Mouse (Mus musculus) E14TG2a.4 (cell line): ENCODE measurements around the gene Ctbs.
A peak's percentile ranks its signal among the peaks of the same experiment; 100 is the strongest.

Experiments used
- H3K27me3 ChIP-seq: 2 replicates; pipeline ENCODE4 v1.6.1; 2014; ENCODE audit warnings: low read length, control low read depth; ENCODE audit not compliant: insufficient read depth
- H3K36me3 ChIP-seq: 2 replicates; pipeline ENCODE4 v1.6.1; 2014; ENCODE audit warnings: low read length, control low read depth; ENCODE audit not compliant: insufficient read depth
- H3K4me1 ChIP-seq: replicated peaks from 2 replicates; pipeline ENCODE4 v1.6.1; 2014; ENCODE audit warnings: low read depth, low read length, control low read depth
- H3K4me3 ChIP-seq: replicated peaks from 2 replicates; pipeline ENCODE4 v1.5.1; 2014; ENCODE audit warnings: mild to moderate bottlenecking, low read length
- H3K9me3 ChIP-seq: 2 replicates; pipeline ENCODE4 v1.6.1; 2014; ENCODE audit warnings: low read length, control low read depth
- CTCF ChIP-seq: conservative IDR thresholded peaks from 2 replicates; pipeline ENCODE4 v1.5.1; 2014; ENCODE audit warnings: low read length
- NANOG ChIP-seq: IDR thresholded peaks from 2 replicates; pipeline ENCODE4 v1.6.1; 2014; ENCODE audit warnings: borderline replicate concordance, low read length, mixed read lengths
- POU5F1 ChIP-seq: IDR thresholded peaks from 2 replicates; pipeline ENCODE4 v1.6.1; 2014; ENCODE audit warnings: low read length, borderline replicate concordance

The Ctbs gene

DNA sequence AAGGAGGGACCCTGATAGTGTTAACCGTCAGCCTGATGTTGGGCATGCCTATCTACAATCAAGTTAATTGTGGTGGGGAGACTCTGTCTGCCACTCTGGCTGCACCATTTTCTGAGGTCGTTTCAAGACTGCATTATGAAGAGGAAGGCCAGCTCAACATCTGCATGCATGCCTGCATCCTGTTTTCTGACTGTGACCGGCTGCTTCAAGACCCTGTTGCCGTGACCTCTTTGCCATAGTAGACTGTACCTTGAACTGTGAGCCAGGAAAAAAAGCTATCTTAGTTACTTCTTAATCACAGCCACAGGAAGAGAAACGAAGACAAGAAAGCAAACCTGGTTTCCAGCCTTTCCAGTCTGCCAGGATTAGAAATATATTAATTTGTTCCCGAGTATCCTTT lies 626 bp upstream of the Ctbs start:
- no peak for TF ChIP-seq NANOG
- no peak for TF ChIP-seq CTCF
- no peak for TF ChIP-seq POU5F1

DNA sequence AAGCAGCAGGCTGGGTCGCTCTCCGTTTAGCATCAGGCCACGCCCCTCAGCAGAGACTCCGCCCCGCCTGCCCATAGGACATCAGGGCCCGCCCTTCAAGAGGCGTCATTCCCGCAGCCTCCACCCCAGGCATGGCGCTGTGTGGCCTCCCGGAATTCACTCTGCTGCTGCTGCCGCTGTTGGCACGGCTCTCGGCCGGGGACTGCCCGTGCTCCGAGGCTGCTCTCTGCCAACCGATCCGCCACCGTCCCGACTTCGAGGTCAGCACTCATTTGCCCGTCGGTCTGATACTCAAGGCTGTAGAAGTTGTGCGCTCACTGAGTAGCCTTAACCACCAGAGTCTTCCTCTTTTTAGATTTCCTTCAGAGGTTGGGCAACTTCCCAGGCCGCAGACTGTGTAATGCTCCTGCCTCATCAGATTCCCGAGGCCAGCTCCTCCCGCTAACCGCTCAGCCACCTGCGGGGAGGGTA lies 811 bp downstream of the Ctbs start:
- peaks cover 13% of the 10 kb centered on the region for H3K36me3 ChIP-seq
- H3K9me3 ChIP-seq = no peaks in the 10 kb centered on the region
- TF ChIP-seq CTCF = no peak
- TF ChIP-seq NANOG = no peak
- H3K4me1 ChIP-seq = peaks cover 21% of the 10 kb centered on the region
- H3K4me3 ChIP-seq = peak overlapping the region; percentile 84
- no peaks in the 10 kb centered on the region for H3K27me3 ChIP-seq

More for the DNA sequence above, 626 bp upstream of the Ctbs start:
- Histone ChIP-seq H3K4me3 (no peak overlapping the region), H3K9me3 (no peaks in the 10 kb centered on the region), H3K36me3 (no peaks in the 10 kb centered on the region), H3K27me3 (no peaks in the 10 kb centered on the region), H3K4me1 (peaks cover 21% of the 10 kb centered on the region)

DNA sequence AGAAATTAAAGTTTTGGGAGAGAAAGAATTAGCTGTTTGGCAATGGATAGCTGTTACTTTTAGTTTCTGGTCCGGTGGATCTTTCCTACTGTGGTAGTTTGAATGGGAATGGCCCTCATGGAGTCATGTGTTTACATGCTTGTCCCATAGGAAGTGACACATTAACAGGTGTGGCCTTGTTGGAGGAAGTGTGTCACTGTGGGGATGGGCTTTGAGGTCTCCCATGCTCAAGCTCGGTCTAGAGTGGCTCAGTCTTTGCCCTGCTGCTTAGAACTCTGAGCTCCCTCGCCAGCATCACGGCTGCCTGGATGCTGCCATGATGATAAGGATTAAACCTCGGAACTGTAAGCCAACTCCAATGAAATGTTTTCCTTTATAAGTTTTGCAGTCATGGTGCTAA lies 1.8 kb downstream of the Ctbs start:
- Histone ChIP-seq H3K4me3 (peak overlapping the region; percentile 84), H3K36me3 (peaks cover 20% of the 10 kb centered on the region), H3K27me3 (no peaks in the 10 kb centered on the region), H3K4me1 (peaks cover 21% of the 10 kb centered on the region), H3K9me3 (no peaks in the 10 kb centered on the region)
- TF ChIP-seq POU5F1 = no peak
- TF ChIP-seq NANOG = no peak
- TF ChIP-seq CTCF = no peak

DNA sequence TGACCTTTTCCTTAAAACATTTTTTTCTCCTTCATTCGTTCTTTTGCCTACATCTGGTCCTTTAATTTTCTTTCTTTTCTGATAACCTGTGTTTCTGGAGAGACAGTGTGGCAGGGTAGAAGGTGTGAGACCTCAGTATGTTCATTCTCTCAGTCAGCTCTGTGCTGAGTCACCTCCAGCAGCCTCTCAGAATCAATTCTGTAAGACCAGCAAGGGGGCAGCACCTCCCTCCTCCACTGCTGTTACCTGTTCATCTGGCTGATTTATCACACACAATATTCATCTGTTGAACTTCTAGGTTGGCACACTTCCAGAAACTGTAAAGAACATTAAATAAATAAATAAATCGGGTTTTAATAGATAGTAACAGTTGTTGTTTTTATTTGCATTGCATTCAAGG lies 13.3 kb downstream of the Ctbs start:
- Histone ChIP-seq H3K27me3 (no peaks in the 10 kb centered on the region), H3K4me3 (no peak overlapping the region), H3K4me1 (peaks cover 5% of the 10 kb centered on the region; the same call in 1 of the 2 replicates), H3K9me3 (no peaks in the 10 kb centered on the region), H3K36me3 (0 out of 2 replicates have a peak, but pooled peaks cover 4% of the 10 kb centered on the region)
- no peak for TF ChIP-seq NANOG
- TF ChIP-seq POU5F1 = no peak

DNA sequence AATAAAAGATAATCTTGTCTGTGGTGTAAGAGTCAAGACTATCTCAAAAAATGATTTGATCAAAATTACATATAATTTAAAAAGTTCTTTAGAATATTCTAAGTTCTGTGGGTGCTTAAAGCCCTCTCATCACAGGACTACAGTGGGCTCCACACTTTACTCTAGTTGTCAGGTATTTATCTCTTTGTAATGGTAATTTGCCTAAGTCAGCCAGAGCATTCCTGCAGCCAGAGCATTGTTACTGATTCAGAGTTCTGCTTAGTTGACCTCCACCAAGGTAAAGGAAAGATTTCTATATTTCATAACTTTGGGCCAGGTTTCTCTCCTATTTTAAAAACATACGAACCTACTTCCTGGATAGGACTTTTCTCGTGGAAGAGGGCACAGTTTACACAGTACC lies 19.6 kb downstream of the Ctbs start:
- H3K27me3 ChIP-seq = no peaks in the 10 kb centered on the region
- H3K4me1 ChIP-seq = peaks cover 25% of the 10 kb centered on the region
- no peaks in the 10 kb centered on the region for H3K9me3 ChIP-seq
- TF ChIP-seq POU5F1 (no peak), CTCF (no peak), NANOG (no peak)
- no peaks in the 10 kb centered on the region for H3K36me3 ChIP-seq
- H3K4me3 ChIP-seq = no peak overlapping the region

DNA sequence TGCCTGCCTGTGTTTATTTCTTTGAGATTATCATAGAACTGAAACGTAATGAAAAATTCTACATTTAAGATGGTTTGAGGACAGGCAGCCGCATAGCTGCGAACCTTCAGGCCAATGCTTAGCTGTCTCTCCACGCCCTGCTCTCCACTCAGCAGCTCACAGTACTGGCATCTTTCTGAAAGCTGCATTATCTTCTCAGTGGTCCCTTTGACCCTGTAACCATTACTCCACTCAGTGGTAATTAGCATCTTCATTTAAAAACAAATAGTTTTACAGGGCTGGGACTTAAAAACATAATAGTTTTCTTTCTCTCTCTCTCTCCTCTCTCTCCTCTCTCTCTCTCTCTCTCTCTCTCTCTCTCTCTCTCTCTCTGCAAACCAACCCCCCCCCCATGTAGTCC lies 23.1 kb downstream of the Ctbs start:
- Histone ChIP-seq H3K27me3 (no peaks in the 10 kb centered on the region), H3K36me3 (no peaks in the 10 kb centered on the region), H3K9me3 (no peaks in the 10 kb centered on the region), H3K4me1 (peaks cover 25% of the 10 kb centered on the region), H3K4me3 (no peak overlapping the region)
- TF ChIP-seq CTCF = no peak
- TF ChIP-seq POU5F1 = no peak
- TF ChIP-seq NANOG = peak; percentile 60; the same call in 1 of the 2 replicates

DNA sequence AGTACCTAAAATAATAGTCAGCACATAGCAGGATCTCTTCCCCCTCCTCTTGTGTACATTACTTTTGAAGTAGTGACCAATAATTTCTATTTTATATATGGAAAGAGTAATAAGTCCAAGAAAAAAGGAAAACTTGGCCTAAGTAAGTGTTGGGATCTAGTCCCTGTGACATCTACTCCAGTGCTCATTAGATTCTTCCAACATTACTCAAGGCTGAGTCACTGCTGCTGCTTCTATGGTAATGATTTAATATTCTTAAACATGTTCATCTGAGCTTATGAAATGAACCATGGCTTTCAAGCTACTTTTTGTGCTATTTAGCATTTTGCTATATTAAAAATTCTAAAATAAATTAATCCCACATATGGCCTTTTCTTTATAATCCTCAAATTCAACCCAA lies 24.1 kb downstream of the Ctbs start:
- Histone ChIP-seq H3K27me3 (no peaks in the 10 kb centered on the region), H3K9me3 (no peaks in the 10 kb centered on the region), H3K36me3 (no peaks in the 10 kb centered on the region), H3K4me1 (peaks cover 22% of the 10 kb centered on the region), H3K4me3 (no peak overlapping the region)
- no peak for TF ChIP-seq CTCF
- no peak for TF ChIP-seq POU5F1
- no peak for TF ChIP-seq NANOG

DNA sequence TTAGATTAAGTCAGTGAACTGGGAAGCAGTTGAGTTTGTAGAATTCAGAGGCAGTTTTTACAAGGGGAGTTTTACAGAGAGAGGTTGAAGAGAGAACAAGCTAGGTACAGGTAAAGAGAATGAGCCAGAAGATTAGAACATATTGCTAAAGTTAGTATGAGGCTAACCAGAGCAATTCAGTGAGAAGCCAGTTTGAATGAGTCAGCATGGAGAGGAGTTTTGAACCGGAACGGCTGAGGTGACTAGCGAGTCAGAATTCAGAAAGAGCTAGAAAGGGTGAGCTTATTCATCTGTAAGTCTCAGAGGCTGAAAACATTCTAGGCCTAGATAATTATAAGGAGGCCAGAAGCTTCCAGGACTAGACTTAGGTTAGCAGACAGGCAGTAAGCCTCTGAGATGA lies 24.8 kb downstream of the Ctbs start:
- Histone ChIP-seq H3K27me3 (no peaks in the 10 kb centered on the region), H3K9me3 (no peaks in the 10 kb centered on the region), H3K36me3 (no peaks in the 10 kb centered on the region), H3K4me3 (no peak overlapping the region), H3K4me1 (peaks cover 18% of the 10 kb centered on the region)
- TF ChIP-seq CTCF (no peak), POU5F1 (no peak), NANOG (no peak)

DNA sequence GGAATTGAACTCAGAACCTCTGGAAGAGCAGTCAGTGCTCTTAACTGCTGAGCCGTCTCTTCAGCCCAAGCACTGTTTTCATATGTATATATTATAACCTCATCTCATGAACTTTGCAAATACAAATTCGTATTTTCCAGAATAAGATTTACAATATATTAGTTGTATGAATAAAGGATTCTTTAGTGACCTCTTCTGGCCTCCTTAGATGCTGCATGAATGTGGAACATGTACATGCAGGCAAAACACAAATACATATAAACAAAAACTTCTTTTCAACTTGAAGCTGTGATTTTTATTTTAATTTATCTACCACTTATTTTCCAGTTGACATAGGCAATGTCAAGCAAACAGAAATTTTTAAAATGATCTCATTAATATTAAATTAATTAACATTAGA lies 32.4 kb downstream of the Ctbs start:
- Histone ChIP-seq H3K9me3 (no peaks in the 10 kb centered on the region), H3K27me3 (no peaks in the 10 kb centered on the region), H3K4me3 (no peak overlapping the region), H3K4me1 (no peaks in the 10 kb centered on the region), H3K36me3 (no peaks in the 10 kb centered on the region)
- TF ChIP-seq POU5F1 (no peak), NANOG (no peak), CTCF (no peak)
